Comparison of ENCODE assay signal across 11 mouse cellular contexts in genomic region chr11:77872685-77873084, GRCm38 (mm10). TPM values are rescaled to one million over a fixed set of nuclear protein-coding genes. Genes with fewer than 3 reads are reported as not detected.
DNase-seq lines count a peak whose midpoint lies in the region; ATAC-seq and TF ChIP-seq lines count a peak whose summit lies in the region.
"Had no signal": no experiment of that assay in that cellular context is flagged by ENCODE, and none has a peak within 500 bp of the region (broad histone marks: within the 10 kb centered on the region; RNA-seq: fewer than 3 reads in every experiment).

No protein-coding gene starts in this region.

- TF ChIP-seq POLR2A in MEL (IDR thresholded peaks at IDR 0.05; ENCODE audit: control insufficient read depth in 1 of 2, insufficient read depth in 1 of 2, low read depth in 1 of 2, low read length in 2 of 2, poor library complexity in 1 of 2) = no peak

- H3K27me3 ChIP-seq in heart, embryonic 13.5 days (replicated peaks) = no peaks in the 10 kb centered on the region
- peaks cover 0 to 1% of the 10 kb centered on the region in 2 experiments; a peak in 2 of 4 replicates for H3K27me3 ChIP-seq in MEL (ENCODE audit: control insufficient read depth in 1 of 2, insufficient read depth in 2 of 2, low read length in 2 of 2)
- peaks cover 12% of the 10 kb centered on the region for H3K27me3 ChIP-seq in midbrain, embryonic 13.5 days

- ATAC-seq in heart, embryonic 13.5 days (ENCODE audit: extremely low read depth, insufficient number of reproducible peaks, low FRiP score, low TSS enrichment) = no peak
- peak; percentile 38 for ATAC-seq in granulocyte monocyte progenitor cell, adult 5-6 weeks (replicated peaks; ENCODE audit: poor library complexity, severe bottlenecking)
- ATAC-seq in midbrain, embryonic 13.5 days = no peak

- peaks cover 68% of the 10 kb centered on the region for H3K4me1 ChIP-seq in heart, embryonic 13.5 days
- H3K4me1 ChIP-seq in MEL (ENCODE audit: control insufficient read depth in 1 of 2, insufficient read depth in 2 of 2, low read length in 2 of 2) = peaks cover 0 to 3% of the 10 kb centered on the region in 2 experiments; a peak in 1 of 4 replicates
- peaks cover 77% of the 10 kb centered on the region for H3K4me1 ChIP-seq in midbrain, embryonic 13.5 days (replicated peaks)

- H3K4me3 ChIP-seq in heart, embryonic 13.5 days = peak overlapping the region; percentile 29
- no peak overlapping the region for H3K4me3 ChIP-seq in MEL (ENCODE audit: control insufficient read depth in 1 of 2, insufficient read depth in 1 of 2, low read depth in 2 of 2, low read length in 2 of 2)
- H3K4me3 ChIP-seq in midbrain, embryonic 13.5 days (replicated peaks) = no peak overlapping the region

- TF ChIP-seq RAD21 in MEL (IDR thresholded peaks at IDR 0.05; ENCODE audit: low read depth, low read length) = no peak

- H3K36me3 ChIP-seq in heart, embryonic 13.5 days = peaks cover 7% of the 10 kb centered on the region; the same call in 1 of the 2 replicates
- H3K36me3 ChIP-seq in MEL (ENCODE audit: control insufficient read depth in 1 of 2, insufficient read depth in 2 of 2, low read length in 2 of 2) = no peaks in the 10 kb centered on the region
- no peaks in the 10 kb centered on the region for H3K36me3 ChIP-seq in midbrain, embryonic 13.5 days
- H3K36me3 ChIP-seq: G1E had no signal

- no peak overlapping the region; the same call in 1 of the 2 replicates for H3K27ac ChIP-seq in heart, embryonic 13.5 days (replicated peaks)
- H3K27ac ChIP-seq in MEL (ENCODE audit: control insufficient read depth, low read depth, low read length) = no peak overlapping the region
- peak overlapping the region; percentile 69 for H3K27ac ChIP-seq in midbrain, embryonic 13.5 days

- TF ChIP-seq EP300 in MEL (IDR thresholded peaks at IDR 0.05; ENCODE audit: low read depth in 1 of 2, low read length in 2 of 2) = no peak

- peak overlapping the region; percentile 66 for H3K9ac ChIP-seq in heart, embryonic 13.5 days
- no peak overlapping the region for H3K9ac ChIP-seq in MEL (ENCODE audit: control insufficient read depth, low read depth, low read length, poor library complexity, severe bottlenecking)
- peak overlapping the region; percentile 1; the same call in 1 of the 2 replicates for H3K9ac ChIP-seq in midbrain, embryonic 13.5 days (replicated peaks)

- no peaks in the 10 kb centered on the region for H3K9me3 ChIP-seq in heart, embryonic 13.5 days
- H3K9me3 ChIP-seq in MEL (replicated peaks; ENCODE audit: insufficient read depth, low read length) = no peaks in the 10 kb centered on the region
- H3K9me3 ChIP-seq in midbrain, embryonic 13.5 days = no peaks in the 10 kb centered on the region
- H3K9me3 ChIP-seq: G1E had no signal

- 2% methylated on average over 7 of the region's 7 CpGs for WGBS in heart, embryonic 13.5 days
- 6% methylated on average over 7 of the region's 7 CpGs for WGBS in midbrain, embryonic 13.5 days

- H3K4me2 ChIP-seq in heart, embryonic 13.5 days = peak overlapping the region; percentile 62
- H3K4me2 ChIP-seq in midbrain, embryonic 13.5 days (replicated peaks) = peak overlapping the region; percentile 26

- intact Hi-C loops in heart, postnatal 36 days (cut with DNase I) = no loop called here

- TF ChIP-seq CTCF in MEL (IDR thresholded peaks at IDR 0.05 in 2 of 3, conservative IDR thresholded peaks at IDR 0.05 in 1 of 3; ENCODE audit: control insufficient read depth in 1 of 3, insufficient read depth in 1 of 3, low read depth in 2 of 3, low read length in 3 of 3, poor library complexity in 1 of 3, severe bottlenecking in 1 of 3) = no peak

- H3K79me2 ChIP-seq in MEL (ENCODE audit: control insufficient read depth, insufficient read depth, low read length, poor library complexity) = no peaks in the 10 kb centered on the region

- DNase-seq in heart, postnatal 36 days = no peak
- DNase-seq in MEL (ENCODE audit: low read depth, low spot score) = peak; percentile 28
- no peak for DNase-seq in thymus, postnatal 10 days (ENCODE audit: low spot score in 2 of 2)
- DNase-seq in thymus, postnatal 25 days = no peak
- no peak for DNase-seq in lung, postnatal 25 days (ENCODE audit: low spot score)

TF ChIP-seq in MEL, 35 proteins besides CTCF, POLR2A, EP300 and RAD21:
- TF ChIP-seq ZNF384 (IDR thresholded peaks at IDR 0.05; ENCODE audit: low read depth, low read length) (no peak), TCF12 (IDR thresholded peaks at IDR 0.05; ENCODE audit: low read depth, low read length) (no peak), HCFC1 (IDR thresholded peaks at IDR 0.05; ENCODE audit: low read depth, low read length) (no peak), MAX (IDR thresholded peaks at IDR 0.05; ENCODE audit: low read length) (no peak), MAZ (IDR thresholded peaks at IDR 0.05; ENCODE audit: low read depth, low read length) (no peak), ELF1 (IDR thresholded peaks at IDR 0.05; ENCODE audit: low read depth, low read length) (no peak), SMC3 (IDR thresholded peaks at IDR 0.05; ENCODE audit: low read depth, low read length) (no peak), USF1 (IDR thresholded peaks at IDR 0.05; ENCODE audit: low read depth, low read length) (no peak), USF2 (IDR thresholded peaks at IDR 0.05; ENCODE audit: borderline replicate concordance in 1 of 2, insufficient read depth in 1 of 2, low read depth in 1 of 2, low read length in 2 of 2) (no peak), TBP (IDR thresholded peaks at IDR 0.05; ENCODE audit: low read depth, low read length) (no peak), ZC3H11A (IDR thresholded peaks at IDR 0.05; ENCODE audit: low read depth, low read length) (no peak), E2F4 (IDR thresholded peaks at IDR 0.05; ENCODE audit: borderline replicate concordance, low read depth, low read length) (no peak), POLR2AphosphoS5 (IDR thresholded peaks at IDR 0.05; ENCODE audit: borderline replicate concordance, low read depth, low read length) (no peak)
TF ChIP-seq in MEL: peak in this region for 0.

RNA-seq across cellular contexts. Expression of gene Pipox, which starts 21.2 kb away (rescaled TPM):
- 4.6 and 4.9 TPM in 2 replicates for polyA plus RNA-seq in heart, embryonic 13.5 days (2015; fragmentation: Nextera tagmentation; extraction: Ambion mirVana)
- total RNA-seq in heart, postnatal 36 days (2021) = under 1 TPM; 0.53 to 0.89 TPM
- not detected in 2 replicates for total RNA-seq in MEL (2012; rRNA removed)
- not detected for polyA plus RNA-seq in MEL (2012; ENCODE audit: insufficient read depth in 1 of 2, insufficient read length in 2 of 2, low read depth in 1 of 2, low replicate concordance in 2 of 2, missing spikeins in 1 of 2)
- not detected in 2 replicates for total RNA-seq in granulocyte monocyte progenitor cell, adult 5-6 weeks (2014; fragmentation: Nextera tagmentation)
- 0.39 and 0.77 TPM in 2 replicates for total RNA-seq in granulocyte monocyte progenitor cell, adult 5-6 weeks (2017)
- 8.6 and 11.0 TPM in 2 replicates for polyA plus RNA-seq in midbrain, embryonic 13.5 days (2015; fragmentation: Nextera tagmentation; extraction: Ambion mirVana)
- total RNA-seq: G1E; gastrocnemius, adult 8-10 months; neutrophil, adult 5-6 weeks had no signal
- polyA plus RNA-seq: G1E had no signal

RNA-seq across cellular contexts. Expression of gene Sez6, which starts 57.9 kb away (rescaled TPM):
- polyA plus RNA-seq in heart, embryonic 13.5 days (2015; fragmentation: Nextera tagmentation; extraction: Ambion mirVana) = 0.09 and 0.20 TPM in 2 replicates
- total RNA-seq in heart, postnatal 36 days (2021) = under 1 TPM; 0.16 to 0.44 TPM
- 0.04 and 0.07 TPM in 2 replicates for total RNA-seq in MEL (2012; rRNA removed)
- not detected for polyA plus RNA-seq in MEL (2012; ENCODE audit: insufficient read depth in 1 of 2, insufficient read length in 2 of 2, low read depth in 1 of 2, low replicate concordance in 2 of 2, missing spikeins in 1 of 2)
- not detected in 2 replicates for total RNA-seq in granulocyte monocyte progenitor cell, adult 5-6 weeks (2014; fragmentation: Nextera tagmentation)
- total RNA-seq in granulocyte monocyte progenitor cell, adult 5-6 weeks (2017) = not detected in 2 replicates
- 118 TPM in 2 replicates for polyA plus RNA-seq in midbrain, embryonic 13.5 days (2015; fragmentation: Nextera tagmentation; extraction: Ambion mirVana)
- total RNA-seq: neutrophil, adult 5-6 weeks had no signal
